Mouse (Mus musculus) liver, postnatal 0 days (tissue): Measurements from ENCODE around the gene Bex6. TPM values are rescaled to one million over a fixed set of nuclear protein-coding genes. Genes with fewer than 3 reads are reported as not detected.
A peak's percentile ranks its signal among the peaks of the same experiment; 100 is the strongest.

Source experiments
- ATAC-seq: fragments of 200-750 bp; cut with Nextera tagmentation; 2 replicates; pipeline ENCODE4 v1.8.0; 2017; ENCODE audit warnings: mild to moderate bottlenecking, moderate library complexity
- DNase-seq: peaks from one replicate; pipeline ENCODE4 v3.0.0-alpha.2; 2016
- H3K27ac ChIP-seq: fragments of 300-500 bp; sonication (generic); 2 replicates; pipeline ENCODE4 v1.5.1; 2014; ENCODE audit warnings: antibody characterized with exemption, moderate library complexity, mild to moderate bottlenecking, low read depth
- H3K27me3 ChIP-seq: fragments of 300-500 bp; sonication (generic); 2 replicates; pipeline ENCODE4 v1.6.1; 2014; ENCODE audit warnings: low read length, control low read depth, mixed read lengths; ENCODE audit not compliant: insufficient read depth
- H3K36me3 ChIP-seq: fragments of 300-500 bp; sonication (generic); replicated peaks from 2 replicates; pipeline ENCODE4 v1.6.1; 2014; ENCODE audit warnings: mild to moderate bottlenecking, control low read depth, low read length, moderate library complexity, mixed read lengths; ENCODE audit not compliant: insufficient read depth
- H3K4me1 ChIP-seq: fragments of 300-500 bp; sonication (generic); 2 replicates; pipeline ENCODE4 v1.6.1; 2014; ENCODE audit warnings: antibody characterized with exemption, mild to moderate bottlenecking, control low read depth; ENCODE audit not compliant: insufficient read depth
- H3K4me2 ChIP-seq: fragments of 300-500 bp; sonication (generic); 2 replicates; pipeline ENCODE4 v1.6.1; 2014; ENCODE audit warnings: low read depth, mild to moderate bottlenecking, low read length, moderate library complexity, mixed read lengths
- H3K4me3 ChIP-seq: fragments of 300-500 bp; sonication (generic); 2 replicates; pipeline ENCODE4 v1.5.1; 2014; ENCODE audit warnings: low read depth, low read length
- H3K9ac ChIP-seq: fragments of 300-500 bp; sonication (generic); replicated peaks from 2 replicates; pipeline ENCODE4 v1.6.1; 2014; ENCODE audit warnings: mild to moderate bottlenecking, moderate library complexity
- H3K9me3 ChIP-seq: fragments of 300-500 bp; sonication (generic); 2 replicates; pipeline ENCODE4 v1.6.1; 2016; ENCODE audit warnings: mild to moderate bottlenecking, control low read depth, low read length, mixed read lengths
- CTCF ChIP-seq: sonication (generic); IDR thresholded peaks from 2 replicates; pipeline ENCODE4 v1.5.1; 2016; ENCODE audit warnings: antibody characterized with exemption, low read depth
- EP300 ChIP-seq: IDR thresholded peaks from 2 replicates; pipeline ENCODE4 v1.6.1; 2016; ENCODE audit warnings: antibody characterized with exemption, low read depth, mild to moderate bottlenecking
- WGBS: fragments of 180-500 bp; shearing (Covaris S2); extraction: QIAGEN DNeasy Blood & Tissue Kit; methylation state at CpG from one replicate; pipeline ENCODE4 v1.1.7; 2014; ENCODE audit not compliant: insufficient replicate concordance; 5-methylcytosine and 5-hydroxymethylcytosine counted together
- polyA plus RNA-seq: library from polyadenylated mRNA; unstranded; fragments of >200 nt; fragmentation: Nextera tagmentation; extraction: Ambion mirVana; gene quantifications from 2 replicates; pipeline ENCODE4 v1.2.1, GENCODE M21; 2015

The Bex6 gene
- polyA plus RNA-seq, 1 experiment from 2014 or later = 1.2 TPM

GRCm38 (mm10) chr16:32167819-32168545, 11.6 kb upstream of the Bex6 start:
- ATAC-seq (no peak), DNase-seq (no peak)
- H3K27me3 ChIP-seq = no peaks in the 10 kb centered on the region
- no peaks in the 10 kb centered on the region for H3K9me3 ChIP-seq
- no peaks in the 10 kb centered on the region for H3K36me3 ChIP-seq
- H3K27ac ChIP-seq = no peak overlapping the region
- 90% methylated on average over 4 of the region's 4 CpGs for WGBS
- H3K4me1 ChIP-seq = peaks cover 18% of the 10 kb centered on the region
- no peak overlapping the region for H3K4me3 ChIP-seq
- H3K9ac ChIP-seq = no peak overlapping the region
- no peak for TF ChIP-seq EP300
- TF ChIP-seq CTCF = no peak
- H3K4me2 ChIP-seq = no peak overlapping the region

- H3K27ac ChIP-seq = peak overlapping the region; percentile 24; the same call in 1 of the 2 replicates
- H3K9me3 ChIP-seq = no peaks in the 10 kb centered on the region
- no peaks in the 10 kb centered on the region for H3K36me3 ChIP-seq
- no peak for DNase-seq
- no peak overlapping the region for H3K4me3 ChIP-seq
- no peaks in the 10 kb centered on the region for H3K27me3 ChIP-seq
- no peak overlapping the region for H3K4me2 ChIP-seq
- no peak for TF ChIP-seq CTCF
- TF ChIP-seq EP300 = no peak
- peak; percentile 51; the same call in 1 of the 2 replicates for ATAC-seq
- peaks cover 5% of the 10 kb centered on the region; the same call in 1 of the 2 replicates for H3K4me1 ChIP-seq
- H3K9ac ChIP-seq = no peak overlapping the region
- WGBS = 73% methylated on average over 5 of the region's 5 CpGs
These were observed 8.4 kb upstream of the Bex6 start for GRCm38 (mm10) chr16:32171031-32171731.

GRCm38 (mm10) chr16:32173401-32173800, 6.2 kb upstream of the Bex6 start:
- no peak for TF ChIP-seq CTCF
- no peak for TF ChIP-seq EP300
- no peaks in the 10 kb centered on the region for H3K9me3 ChIP-seq
- H3K9ac ChIP-seq = no peak overlapping the region
- no peak overlapping the region for H3K4me3 ChIP-seq
- no peaks in the 10 kb centered on the region for H3K27me3 ChIP-seq
- H3K4me2 ChIP-seq = no peak overlapping the region
- 50% methylated on average over 10 of the region's 11 CpGs for WGBS
- no peaks in the 10 kb centered on the region for H3K36me3 ChIP-seq
- ATAC-seq (peak; percentile 53), DNase-seq (no peak)
- no peak overlapping the region for H3K27ac ChIP-seq
- H3K4me1 ChIP-seq = peaks cover 22% of the 10 kb centered on the region

- no peak for ATAC-seq
- H3K27me3 ChIP-seq = no peaks in the 10 kb centered on the region
- no peak for TF ChIP-seq EP300
- no peak for TF ChIP-seq CTCF
- no peaks in the 10 kb centered on the region for H3K36me3 ChIP-seq
- H3K4me3 ChIP-seq = no peak overlapping the region
- peaks cover 24% of the 10 kb centered on the region for H3K4me1 ChIP-seq
- no peak overlapping the region for H3K4me2 ChIP-seq
- H3K9me3 ChIP-seq = no peaks in the 10 kb centered on the region
- H3K9ac ChIP-seq = no peak overlapping the region
- 83% methylated on average over 8 of the region's 8 CpGs for WGBS
- no peak overlapping the region for H3K27ac ChIP-seq
- no peak for DNase-seq
These were observed 5.2 kb upstream of the Bex6 start for GRCm38 (mm10) chr16:32174340-32175005.

- 89% methylated on average over 4 of the region's 4 CpGs for WGBS
- H3K27ac ChIP-seq = no peak overlapping the region
- ATAC-seq (no peak), DNase-seq (no peak)
- TF ChIP-seq CTCF (peak; percentile 49), EP300 (no peak)
- H3K36me3 ChIP-seq = no peaks in the 10 kb centered on the region
- H3K4me3 ChIP-seq = no peak overlapping the region
- no peak overlapping the region for H3K9ac ChIP-seq
- no peak overlapping the region for H3K4me2 ChIP-seq
- no peaks in the 10 kb centered on the region for H3K27me3 ChIP-seq
- H3K9me3 ChIP-seq = no peaks in the 10 kb centered on the region
- H3K4me1 ChIP-seq = peaks cover 24% of the 10 kb centered on the region
These were observed 4.6 kb upstream of the Bex6 start for GRCm38 (mm10) chr16:32175029-32175428.
